Mouse (Mus musculus): Measurements from ENCODE around the gene Gm8879. TPM values are rescaled to one million over a fixed set of nuclear protein-coding genes. Genes with fewer than 3 reads are reported as not detected.
"Not testable (repeated sequence)": the region's sequence is repeated elsewhere in the genome, so short reads cannot be mapped to it uniquely, and the experiment has no call there.

The Gm8879 gene
- polyA plus RNA-seq (2015; fragmentation: Nextera tagmentation; extraction: Ambion mirVana) = not detected in 2 replicates

- not testable (repeated sequence) for H3K27ac ChIP-seq
- WGBS = no CpG with 5 or more reads among the region's 3 CpGs
These were observed at the start of gene Gm8879 for GRCm38 (mm10) chr5:11127334-11127733. Gene Gm8879, plus strand, starts transcription at chr5:11127634.

GRCm38 (mm10) chr5:11138031-11138430, 10.6 kb downstream of the Gm8879 start:
- not testable (repeated sequence) for ATAC-seq (replicated peaks); H3K4me2 ChIP-seq; H3K27me3 ChIP-seq (replicated peaks); H3K27ac ChIP-seq; H3K36me3 ChIP-seq (replicated peaks); H3K4me3 ChIP-seq; H3K9ac ChIP-seq; H3K4me1 ChIP-seq; H3K9me3 ChIP-seq
- WGBS = 92% methylated on average over 12 of the region's 12 CpGs

More at GRCm38 (mm10) chr5:11127334-11127733, at the start of gene Gm8879:
- H3K4me3 ChIP-seq; H3K9ac ChIP-seq; H3K36me3 ChIP-seq (replicated peaks); H3K9me3 ChIP-seq; H3K27me3 ChIP-seq (replicated peaks); H3K4me2 ChIP-seq; ATAC-seq (replicated peaks); H3K4me1 ChIP-seq: not testable (repeated sequence)

Other genes with a start within 250 kb of the Gm8879 start
- not detected in 2 replicates for gene Gm8871, start 179.8 kb upstream of the Gm8879 start, polyA plus RNA-seq (2015; fragmentation: Nextera tagmentation; extraction: Ambion mirVana)
- not detected in 2 replicates for gene Gm8857, start 179.8 kb upstream of the Gm8879 start, polyA plus RNA-seq (2015; fragmentation: Nextera tagmentation; extraction: Ambion mirVana)
- not detected in 2 replicates for gene Gm5861, start 55.4 kb downstream of the Gm8879 start, polyA plus RNA-seq (2015; fragmentation: Nextera tagmentation; extraction: Ambion mirVana)
- not detected in 2 replicates for gene Gm8890, start 128.4 kb downstream of the Gm8879 start, polyA plus RNA-seq (2015; fragmentation: Nextera tagmentation; extraction: Ambion mirVana)
- gene Speer1, start 213.9 kb downstream of the Gm8879 start, polyA plus RNA-seq (2015; fragmentation: Nextera tagmentation; extraction: Ambion mirVana) = not detected in 2 replicates